Mouse (Mus musculus) hindbrain, embryonic 10.5 days (tissue): ENCODE measurements around the gene Krt7. TPM values are rescaled to one million over a fixed set of nuclear protein-coding genes. Genes with fewer than 3 reads are reported as not detected.

Experiments
- DNase-seq: peaks from one replicate; pipeline ENCODE4 v3.0.0-alpha.2; 2017; ENCODE audit warnings: low spot score
- H3K27ac ChIP-seq: fragments of 300-500 bp; sonication (generic); 2 replicates; pipeline ENCODE4 v1.5.1; 2016; ENCODE audit warnings: mild to moderate bottlenecking, moderate library complexity
- H3K27me3 ChIP-seq: fragments of 300-500 bp; sonication (generic); 2 replicates; pipeline ENCODE4 v1.6.1; 2016; ENCODE audit warnings: mild to moderate bottlenecking; ENCODE audit not compliant: poor library complexity, insufficient read depth, severe bottlenecking
- H3K36me3 ChIP-seq: fragments of 300-500 bp; sonication (generic); 2 replicates; pipeline ENCODE4 v1.6.1; 2016; ENCODE audit warnings: mild to moderate bottlenecking, moderate library complexity
- H3K4me1 ChIP-seq: fragments of 300-500 bp; sonication (generic); replicated peaks from 2 replicates; pipeline ENCODE4 v1.6.1; 2016; ENCODE audit warnings: mild to moderate bottlenecking
- H3K4me3 ChIP-seq: fragments of 300-500 bp; sonication (generic); 2 replicates; pipeline ENCODE4 v1.5.1; 2016; ENCODE audit warnings: mild to moderate bottlenecking, moderate library complexity
- H3K9me3 ChIP-seq: fragments of 300-500 bp; sonication (generic); 2 replicates; pipeline ENCODE4 v1.6.1; 2016; ENCODE audit warnings: mild to moderate bottlenecking, moderate library complexity
- WGBS: fragments of 180-500 bp; shearing (Covaris S2); methylation state at CpG from one replicate; pipeline ENCODE4 v1.1.7; 2016; 5-methylcytosine and 5-hydroxymethylcytosine counted together
- polyA plus RNA-seq: library from polyadenylated mRNA; unstranded; fragments of >200 nt; fragmentation: Nextera tagmentation; extraction: Ambion mirVana; gene quantifications from 2 replicates; pipeline ENCODE4 v1.2.1, GENCODE M21; 2016

Gene Krt7
- 17.5 and 19.9 TPM in 2 replicates for polyA plus RNA-seq

- Histone ChIP-seq H3K4me1 (peaks cover 37% of the 10 kb centered on the region), H3K9me3 (no peaks in the 10 kb centered on the region), H3K27ac (peak within 1 kb of the TSS; percentile 23; the same call in 1 of the 2 replicates), H3K36me3 (no peaks in the 10 kb centered on the region), H3K27me3 (peaks cover 39% of the 10 kb centered on the region), H3K4me3 (no peak within 1 kb of the TSS)
- WGBS = 49% methylated on average over 2 of the region's 2 CpGs
- DNase-seq = no peak
These were observed at the start of gene Krt7 for GRCm38 (mm10) chr15:101410775-101411174. TSS of gene Krt7 (plus strand) at chr15:101411043.

- Histone ChIP-seq H3K27ac (no peak overlapping the region), H3K4me3 (no peak overlapping the region), H3K9me3 (no peaks in the 10 kb centered on the region), H3K4me1 (peaks cover 22% of the 10 kb centered on the region), H3K27me3 (peaks cover 3% of the 10 kb centered on the region; the same call in 1 of the 2 replicates), H3K36me3 (no peaks in the 10 kb centered on the region)
- 61% methylated on average over 4 of the region's 4 CpGs for WGBS
- DNase-seq = no peak
These were observed 48.3 kb upstream of the Krt7 start for GRCm38 (mm10) chr15:101362393-101363010.

GRCm38 (mm10) chr15:101363933-101364332, 46.9 kb upstream of the Krt7 start:
- no peak overlapping the region for H3K27ac ChIP-seq
- DNase-seq = no peak
- WGBS = 76% methylated on average over 6 of the region's 6 CpGs

GRCm38 (mm10) chr15:101364425-101364824, 46.4 kb upstream of the Krt7 start:
- 70% methylated on average over 6 of the region's 6 CpGs for WGBS
- Histone ChIP-seq H3K27ac (no peak overlapping the region), H3K4me1 (peaks cover 23% of the 10 kb centered on the region)

More at GRCm38 (mm10) chr15:101363933-101364332, 46.9 kb upstream of the Krt7 start:
- Histone ChIP-seq H3K27me3 (no peaks in the 10 kb centered on the region; the same call in 1 of the 2 replicates), H3K36me3 (no peaks in the 10 kb centered on the region), H3K4me1 (peaks cover 22% of the 10 kb centered on the region), H3K9me3 (no peaks in the 10 kb centered on the region), H3K4me3 (no peak overlapping the region)

GRCm38 (mm10) chr15:101364891-101365671, 45.8 kb upstream of the Krt7 start:
- H3K36me3 ChIP-seq = no peaks in the 10 kb centered on the region
- no peaks in the 10 kb centered on the region; the same call in 1 of the 2 replicates for H3K27me3 ChIP-seq
- H3K9me3 ChIP-seq = no peaks in the 10 kb centered on the region
- 59% methylated on average over 7 of the region's 7 CpGs for WGBS
- no peak for DNase-seq
- no peak overlapping the region for H3K4me3 ChIP-seq
- H3K27ac ChIP-seq = no peak overlapping the region
- peaks cover 29% of the 10 kb centered on the region for H3K4me1 ChIP-seq

More at GRCm38 (mm10) chr15:101364425-101364824, 46.4 kb upstream of the Krt7 start:
- Histone ChIP-seq H3K9me3 (no peaks in the 10 kb centered on the region), H3K27me3 (no peaks in the 10 kb centered on the region; the same call in 1 of the 2 replicates), H3K4me3 (no peak overlapping the region), H3K36me3 (no peaks in the 10 kb centered on the region)
- no peak for DNase-seq

- Histone ChIP-seq H3K27me3 (peaks cover 6% of the 10 kb centered on the region), H3K36me3 (no peaks in the 10 kb centered on the region), H3K9me3 (no peaks in the 10 kb centered on the region), H3K4me3 (no peak overlapping the region), H3K4me1 (peaks cover 33% of the 10 kb centered on the region), H3K27ac (no peak overlapping the region)
- WGBS = 76% methylated on average over 4 of the region's 4 CpGs
- no peak for DNase-seq
These were observed 45.1 kb upstream of the Krt7 start for GRCm38 (mm10) chr15:101365721-101366120.

- WGBS = 24% methylated on average over 3 of the region's 3 CpGs
- peaks cover 6% of the 10 kb centered on the region for H3K27me3 ChIP-seq
- no peak for DNase-seq
- no peak overlapping the region for H3K4me3 ChIP-seq
- no peak overlapping the region for H3K27ac ChIP-seq
- H3K9me3 ChIP-seq = no peaks in the 10 kb centered on the region
- H3K4me1 ChIP-seq = peaks cover 33% of the 10 kb centered on the region
- no peaks in the 10 kb centered on the region for H3K36me3 ChIP-seq
These were observed 44.4 kb upstream of the Krt7 start for GRCm38 (mm10) chr15:101366482-101366881.

GRCm38 (mm10) chr15:101366926-101367325, 43.9 kb upstream of the Krt7 start:
- no peak overlapping the region for H3K4me3 ChIP-seq
- WGBS = 42% methylated on average over 2 of the region's 2 CpGs
- no peak overlapping the region for H3K27ac ChIP-seq
- peaks cover 33% of the 10 kb centered on the region for H3K4me1 ChIP-seq
- no peak for DNase-seq
- peaks cover 6% of the 10 kb centered on the region for H3K27me3 ChIP-seq
- no peaks in the 10 kb centered on the region for H3K9me3 ChIP-seq
- no peaks in the 10 kb centered on the region for H3K36me3 ChIP-seq

GRCm38 (mm10) chr15:101367497-101367896, 43.3 kb upstream of the Krt7 start:
- Histone ChIP-seq H3K36me3 (no peaks in the 10 kb centered on the region), H3K4me1 (peaks cover 36% of the 10 kb centered on the region), H3K27me3 (peaks cover 6% of the 10 kb centered on the region), H3K9me3 (no peaks in the 10 kb centered on the region), H3K27ac (no peak overlapping the region), H3K4me3 (no peak overlapping the region)
- DNase-seq = no peak
- 73% methylated on average over 8 of the region's 8 CpGs for WGBS

GRCm38 (mm10) chr15:101368015-101368414, 42.8 kb upstream of the Krt7 start:
- no peak for DNase-seq
- H3K4me1 ChIP-seq = peaks cover 38% of the 10 kb centered on the region
- H3K27ac ChIP-seq = no peak overlapping the region
- H3K4me3 ChIP-seq = no peak overlapping the region
- peaks cover 6% of the 10 kb centered on the region for H3K27me3 ChIP-seq
- WGBS = 90% methylated on average over 6 of the region's 6 CpGs
- H3K36me3 ChIP-seq = no peaks in the 10 kb centered on the region
- H3K9me3 ChIP-seq = no peaks in the 10 kb centered on the region

GRCm38 (mm10) chr15:101368502-101369381, 42.1 kb upstream of the Krt7 start:
- DNase-seq = no peak
- no peaks in the 10 kb centered on the region for H3K9me3 ChIP-seq
- WGBS = 67% methylated on average over 11 of the region's 11 CpGs
- H3K4me1 ChIP-seq = peaks cover 39% of the 10 kb centered on the region
- H3K27me3 ChIP-seq = peaks cover 6% of the 10 kb centered on the region
- no peak overlapping the region; the same call in 1 of the 2 replicates for H3K27ac ChIP-seq
- no peaks in the 10 kb centered on the region for H3K36me3 ChIP-seq
- H3K4me3 ChIP-seq = no peak overlapping the region

GRCm38 (mm10) chr15:101369382-101370100, 41.3 kb upstream of the Krt7 start:
- no peak overlapping the region for H3K27ac ChIP-seq
- WGBS = 36% methylated on average over 12 of the region's 12 CpGs
- no peak for DNase-seq
- no peaks in the 10 kb centered on the region for H3K9me3 ChIP-seq
- peaks cover 6% of the 10 kb centered on the region for H3K27me3 ChIP-seq
- peaks cover 33% of the 10 kb centered on the region for H3K4me1 ChIP-seq
- no peaks in the 10 kb centered on the region for H3K36me3 ChIP-seq
- H3K4me3 ChIP-seq = no peak overlapping the region
